Mouse (Mus musculus) layer of hippocampus, postnatal 14 days (tissue): ENCODE measurements around the gene Gng11. TPM values are rescaled to one million over a fixed set of nuclear protein-coding genes. Genes with fewer than 3 reads are reported as not detected.

Experiments used
- DNase-seq, 2 experiments: peaks; one replicate each; pipeline ENCODE4 v3.0.0; 2021 to 2022; ENCODE audit warnings: low spot score in 2 of 2, mixed read lengths in 1 of 2
- long read RNA-seq, 2 experiments: library from polyadenylated mRNA; stranded (forward); transcript quantifications; one replicate each; pipeline ENCODE4 v2.0.0; 2021
- total RNA-seq, 2 experiments: library from RNA; stranded (reverse); gene quantifications; 2 replicates each; pipeline ENCODE4 v1.2.3; 2021

Gng11 gene
- total RNA-seq = 10 to 100 TPM in 1 of 2 experiments, 1 to 10 TPM in 1; 9.9 to 10.8 TPM
- long read RNA-seq, experiment 1, transcript Gng11-201 (2 exons, 919 nt) = major isoform, 7 of 7 reads
- long read RNA-seq, experiment 1, partial matches to known transcripts = 0 of 7 reads
- long read RNA-seq, experiment 1, other reads (novel, unspliced or antisense) = 0 of 7 reads
- long read RNA-seq, experiment 2, transcript Gng11-201 (2 exons, 919 nt) = major isoform, 12 of 14 reads
- long read RNA-seq, experiment 2, partial matches to known transcripts = 2 of 14 reads
- long read RNA-seq, experiment 2, other reads (novel, unspliced or antisense) = 0 of 14 reads

DNA sequence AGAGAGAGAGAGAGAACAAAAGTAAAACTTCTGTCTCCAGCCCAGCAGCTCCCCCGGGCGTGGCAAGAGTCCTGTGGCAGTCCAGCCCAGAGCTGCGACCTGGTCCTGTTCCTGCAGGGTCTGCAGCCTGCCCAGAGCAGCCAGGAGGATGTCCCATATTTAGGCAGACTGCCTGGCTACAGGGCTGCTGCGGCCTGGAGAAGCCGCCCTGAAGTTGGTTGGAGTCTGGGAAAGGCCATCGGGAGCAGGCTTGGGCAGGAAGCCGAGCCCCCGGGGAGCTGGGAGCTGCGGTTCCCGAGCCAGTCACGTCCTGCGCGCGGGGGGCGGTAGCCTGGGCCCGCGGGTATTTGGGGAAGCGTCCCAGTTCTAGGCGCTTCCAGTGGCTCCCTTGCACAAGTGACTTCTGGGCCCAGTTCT is at the start of gene Gng11:
TSS of gene Gng11 (plus strand) at position 15 of the 417 bp plus-strand sequence.
- DNase-seq = peak; percentile 11 to 16

DNA sequence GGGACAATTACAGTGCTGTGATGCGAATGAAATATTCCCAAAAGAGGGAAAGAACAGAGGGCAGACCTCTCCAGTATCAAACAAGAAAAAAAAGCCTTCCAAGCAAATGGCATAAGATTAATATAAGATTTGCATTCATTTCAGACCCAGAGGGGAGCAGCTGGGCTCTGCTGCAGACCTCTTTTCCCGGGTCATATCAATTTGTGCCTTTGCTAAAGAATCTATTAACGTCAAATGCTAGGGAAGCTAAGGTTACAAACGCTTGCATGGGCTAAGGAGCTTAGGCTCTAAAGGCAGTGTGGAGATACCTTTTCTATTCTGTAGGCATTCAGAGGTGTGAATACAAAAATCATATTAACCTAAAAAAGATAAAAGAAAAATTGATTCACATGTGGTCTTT is 48.7 kb upstream of the Gng11 start:
- no peak for DNase-seq

DNA sequence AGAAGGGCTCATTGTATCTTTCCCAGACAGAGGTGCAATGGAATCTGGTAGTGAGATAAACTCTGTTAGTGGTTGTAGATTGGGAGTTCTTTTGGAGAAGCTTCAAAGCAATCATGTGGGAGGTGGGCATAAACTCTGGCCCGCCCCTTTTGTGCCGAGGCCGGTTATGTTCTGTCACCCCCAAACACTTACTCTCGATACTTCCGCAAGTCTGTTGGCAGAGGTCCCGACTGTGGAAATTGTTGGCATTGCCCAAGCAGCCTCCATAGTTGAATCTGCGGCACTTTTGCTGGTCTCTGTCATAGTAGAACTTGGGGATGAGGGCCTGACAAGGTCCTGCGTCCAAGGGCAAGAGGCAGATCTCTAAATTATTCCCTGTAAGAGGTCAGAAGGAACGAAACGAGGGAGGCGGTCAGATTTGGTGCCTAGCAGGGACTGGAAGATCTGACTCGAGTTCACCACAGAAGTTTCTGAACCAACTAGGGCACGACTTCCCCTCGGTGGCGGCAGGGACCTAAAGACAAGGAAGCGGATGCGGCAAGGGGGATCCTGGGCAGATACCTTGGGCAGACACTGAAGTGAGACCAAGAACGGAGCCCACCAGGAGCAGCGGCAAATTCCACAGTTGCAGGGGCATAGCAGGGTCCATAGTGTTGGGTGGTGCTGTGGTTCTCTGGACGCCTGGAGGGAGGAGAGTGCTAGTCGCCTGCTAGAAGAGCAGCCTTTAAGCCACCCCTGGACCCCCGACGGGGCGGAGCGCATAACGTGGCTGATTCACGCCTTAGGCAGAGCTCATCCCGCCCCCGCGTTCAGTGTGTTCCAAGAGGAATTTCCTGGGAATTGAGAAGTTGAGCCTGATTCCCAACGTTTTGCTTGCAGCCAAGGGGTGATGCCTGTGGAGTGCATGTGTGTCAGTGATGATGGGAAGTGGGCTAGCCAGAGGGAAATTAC is 35.8 kb upstream of the Gng11 start:
- no peak for DNase-seq

- DNase-seq = no peak
Observed at GRCm38 (mm10) chr6:3973679-3974078, 30.0 kb upstream of the Gng11 start.

GRCm38 (mm10) chr6:3982661-3983284 is 20.9 kb upstream of the Gng11 start:
- DNase-seq = no peak

DNA sequence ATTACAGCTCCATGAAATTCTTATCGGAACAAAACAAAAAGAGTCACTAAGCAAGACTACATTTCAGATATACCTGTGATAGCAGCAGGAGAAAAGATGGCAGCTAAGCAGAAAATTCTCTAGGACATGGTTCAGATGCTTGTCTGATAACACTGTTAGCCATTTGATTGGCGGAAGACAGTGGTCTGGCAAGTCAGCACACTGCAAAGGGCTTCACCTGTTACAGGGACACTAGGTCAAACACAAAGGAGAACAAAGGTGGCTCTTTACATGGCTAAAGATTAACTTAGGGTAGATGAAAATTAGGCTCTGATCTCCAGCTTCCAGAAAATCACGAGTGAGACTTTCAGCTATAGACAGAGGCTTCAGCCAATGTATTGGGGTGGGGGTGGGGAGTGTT is 15.0 kb upstream of the Gng11 start, which contains the start of gene Tfpi2:
TSS of gene Tfpi2 (minus strand) at position 170 of the 400 bp plus-strand sequence.
- no peak for DNase-seq

DNA sequence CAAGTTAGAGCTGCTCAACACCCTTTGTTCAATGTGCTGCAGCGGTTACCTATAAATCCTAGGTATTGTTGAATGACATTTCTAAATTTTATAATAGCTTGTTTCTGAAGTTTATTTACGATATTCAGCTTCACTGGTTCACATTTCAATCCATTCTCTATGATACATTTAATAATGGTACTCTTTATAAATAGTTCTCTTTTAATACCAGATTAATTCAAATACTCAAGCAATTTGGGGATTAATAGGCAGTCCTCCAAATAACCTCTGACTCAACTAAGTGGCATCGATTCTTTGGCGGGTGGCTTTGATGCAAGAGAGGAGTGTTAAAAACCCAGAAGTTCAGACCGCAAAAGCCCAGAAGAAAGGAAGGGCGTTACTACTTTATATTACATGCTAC is 10.2 kb upstream of the Gng11 start, which contains the start of gene Gngt1:
TSS of gene Gngt1 (plus strand) at position 301 of the 400 bp plus-strand sequence.
- no peak for DNase-seq

DNA sequence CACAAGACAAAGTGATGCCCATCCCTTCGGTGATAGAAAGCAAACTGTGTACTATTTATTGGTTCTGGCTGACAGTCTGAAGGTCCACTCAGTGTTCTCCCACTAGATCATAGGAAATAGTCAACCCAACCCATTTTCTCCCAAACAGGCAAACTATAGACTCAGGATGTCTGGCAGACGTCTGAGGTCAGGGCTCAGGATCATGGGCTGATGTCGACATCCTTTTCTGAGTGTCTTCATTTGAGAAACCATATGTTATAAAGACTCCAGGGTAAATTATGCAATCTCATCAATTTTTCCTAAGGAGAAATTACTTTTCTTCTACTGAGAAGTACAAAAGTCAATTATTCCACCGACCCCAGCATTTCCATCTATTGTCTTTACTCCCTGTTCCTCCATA is 5.6 kb upstream of the Gng11 start:
- DNase-seq = no peak

GRCm38 (mm10) chr6:3999296-3999695 is 4.4 kb upstream of the Gng11 start:
- DNase-seq = no peak

- no peak for DNase-seq
Observed at GRCm38 (mm10) chr6:4000716-4001115, 3.0 kb upstream of the Gng11 start.

DNA sequence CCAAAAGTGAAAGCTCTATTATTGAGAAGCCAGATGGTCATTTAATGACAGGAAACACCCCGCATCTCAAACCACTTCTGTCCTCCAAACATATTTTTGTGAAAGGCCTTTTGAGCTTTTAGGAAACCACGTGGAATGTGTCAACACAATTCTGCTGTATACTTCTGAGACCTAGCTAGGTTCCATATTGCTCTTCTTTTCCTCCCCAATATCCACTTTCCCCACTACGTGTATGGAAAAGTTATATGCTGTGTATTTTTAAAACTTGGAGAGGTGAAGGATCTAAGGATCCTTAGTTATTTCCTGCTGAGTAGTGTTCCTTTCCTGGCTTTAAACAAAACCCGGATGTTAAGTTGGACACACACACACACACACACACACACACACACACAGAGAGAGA is 259 bp upstream of the Gng11 start:
- DNase-seq = no peak

GRCm38 (mm10) chr6:4004808-4005207 is 1.1 kb downstream of the Gng11 start:
- no peak for DNase-seq

- DNase-seq = no peak
Observed at GRCm38 (mm10) chr6:4008501-4009040, 4.9 kb downstream of the Gng11 start.

DNA sequence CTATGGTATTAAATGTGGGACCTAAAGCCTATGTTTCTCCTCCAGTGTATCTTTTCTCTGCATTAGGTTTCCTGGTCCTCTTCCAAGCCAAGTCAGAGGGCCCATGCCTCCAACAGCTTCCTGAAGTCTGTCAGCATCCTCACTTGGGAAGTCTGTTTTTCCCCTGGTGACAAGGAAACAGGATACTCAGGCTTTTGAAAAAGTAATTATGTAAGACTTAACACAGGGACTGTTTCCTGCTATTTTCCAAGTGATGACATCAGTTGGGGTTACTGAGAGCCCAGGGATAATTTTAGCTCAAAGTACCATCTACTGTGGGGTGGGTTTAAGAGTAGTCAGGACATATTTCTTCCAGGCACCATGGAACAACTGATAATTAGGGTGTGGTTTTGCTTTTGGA is 5.8 kb downstream of the Gng11 start:
- DNase-seq = no peak

DNA sequence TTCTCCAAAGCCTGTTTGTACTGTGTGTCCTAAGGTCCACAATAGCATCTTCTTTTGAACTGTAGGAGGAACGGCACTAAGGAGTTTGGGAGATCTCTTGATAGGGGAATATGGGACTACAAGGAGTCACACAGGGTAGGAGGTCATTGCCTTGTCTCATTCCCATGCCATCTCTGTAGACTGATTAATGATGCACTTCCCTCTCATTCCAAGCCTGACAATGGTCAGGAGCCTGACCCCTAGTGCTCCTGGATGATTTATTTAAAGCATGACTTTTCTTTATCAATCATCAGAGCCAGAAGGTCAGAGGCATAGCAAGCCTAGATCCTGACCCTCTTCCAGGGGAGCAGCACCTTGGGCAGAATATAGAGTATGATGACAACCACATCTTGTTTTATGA is 18.9 kb downstream of the Gng11 start:
- DNase-seq = no peak

DNA sequence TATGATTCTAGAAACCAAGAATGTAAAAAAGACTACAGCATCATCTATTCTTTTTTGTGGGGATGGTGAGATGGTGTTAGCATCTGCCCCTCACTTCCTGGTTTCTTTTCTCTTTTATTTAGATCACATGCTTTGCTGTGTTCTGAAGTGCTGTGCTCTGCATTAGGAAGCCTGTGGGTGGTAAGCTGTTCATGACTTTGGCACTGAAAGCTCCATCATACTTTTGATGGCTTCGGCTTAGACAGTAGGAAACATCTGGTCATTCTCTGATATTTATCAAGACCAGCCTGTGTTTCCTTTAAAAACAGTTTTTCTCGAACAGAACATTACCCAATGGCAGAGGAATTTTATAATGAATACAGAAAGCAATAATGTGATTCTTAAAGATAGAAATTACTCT is 22.7 kb downstream of the Gng11 start:
- DNase-seq = no peak

DNA sequence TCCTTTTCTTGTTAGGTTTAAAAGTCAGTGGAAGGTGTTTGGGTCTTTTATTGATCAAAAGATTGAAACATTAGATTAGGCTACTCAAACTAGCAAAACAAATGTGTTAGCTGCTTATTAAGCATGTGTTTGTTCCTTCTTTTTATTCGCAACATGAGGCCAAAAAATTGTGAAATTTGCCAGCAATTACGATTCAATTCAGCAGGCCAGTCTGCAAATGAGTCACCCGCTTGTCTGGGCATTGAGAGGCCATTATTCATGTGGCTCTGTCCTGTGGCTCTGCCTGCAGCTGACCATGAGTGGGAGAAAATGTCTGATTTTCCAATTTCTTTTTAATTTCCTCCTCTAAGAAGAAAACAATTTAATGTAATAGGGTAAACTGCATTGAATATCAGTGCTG is 27.3 kb downstream of the Gng11 start:
- peak in 1 of 2 experiments; percentile 10 for DNase-seq

DNA sequence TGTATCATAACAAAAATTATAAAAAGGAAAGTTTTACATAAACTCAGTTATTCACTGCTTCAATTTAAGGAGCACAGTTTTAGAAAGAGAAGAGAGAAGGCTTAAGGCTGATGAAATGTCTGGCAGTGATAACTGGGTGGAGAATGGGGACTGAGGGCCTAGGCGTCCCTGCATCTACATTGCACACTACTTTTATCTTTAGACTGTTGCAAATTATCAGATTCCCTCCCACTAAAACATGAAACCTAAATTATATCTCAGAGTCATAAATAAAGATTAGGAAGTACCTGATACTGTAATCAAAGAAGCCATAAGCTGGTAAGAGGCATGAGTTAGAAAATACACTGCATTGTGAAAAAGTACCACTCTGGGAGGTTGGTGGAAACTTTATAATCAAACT is 38.1 kb downstream of the Gng11 start:
- no peak for DNase-seq

GRCm38 (mm10) chr6:4047200-4047599 is 43.5 kb downstream of the Gng11 start:
- no peak for DNase-seq

DNA sequence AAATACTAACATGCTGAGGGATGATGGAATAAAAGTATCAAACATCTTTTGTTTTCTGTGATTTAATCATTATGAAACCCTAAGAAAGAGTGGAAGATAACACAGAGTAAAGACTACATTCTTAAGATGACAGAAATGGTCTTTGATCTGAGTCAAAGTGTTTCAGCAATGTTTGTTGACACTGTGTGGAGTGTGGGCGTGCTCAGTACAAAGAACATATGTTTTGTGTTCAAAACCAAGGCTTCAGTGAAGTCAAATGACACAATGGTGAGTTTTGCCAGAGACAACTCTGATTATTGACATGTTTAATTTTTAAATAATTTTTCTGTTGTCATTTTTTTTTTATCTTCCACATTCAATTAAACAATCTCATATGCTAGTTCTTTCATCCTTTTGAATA is 49.1 kb downstream of the Gng11 start:
- DNase-seq = no peak

GRCm38 (mm10) chr6:4054387-4054786 is 50.7 kb downstream of the Gng11 start:
- DNase-seq = no peak
